Mouse (Mus musculus) megakaryocyte-erythroid progenitor cell, adult 5-6 weeks (primary cell): ENCODE results near the gene Socs2. TPM values are rescaled to one million over a fixed set of nuclear protein-coding genes. Genes with fewer than 3 reads are reported as not detected.

Source experiments
- ATAC-seq: replicated peaks from 2 replicates; pipeline ENCODE4 v1.8.0; 2016; ENCODE audit warnings: mild to moderate bottlenecking, inconsistent platforms; ENCODE audit not compliant: severe bottlenecking, poor library complexity, low FRiP score, low TSS enrichment
- total RNA-seq, 2 experiments: library from RNA; stranded (forward) in 1 of 2; stranded (reverse) in 1 of 2; fragments of 200-1000, 215-1000 nt in 1 of 2; fragments of >200 nt in 1 of 2; fragmentation: Nextera tagmentation in 1 of 2; gene quantifications; 2 replicates each; pipeline ENCODE4 v1.2.3; 2014 to 2017

Socs2 gene
- total RNA-seq (2014; fragmentation: Nextera tagmentation) = 0.59 and 2.4 TPM in 2 replicates
- total RNA-seq (2017) = 0.61 TPM in 1 of 2 replicates, not detected in the other

- peak; percentile 63 for ATAC-seq
Observed at GRCm38 (mm10) chr10:95416685-95417495, at the start of gene Socs2. TSS of gene Socs2 (minus strand) at chr10:95417180.

GRCm38 (mm10) chr10:95465485-95465896, 48.5 kb upstream of the Socs2 start:
- ATAC-seq = no peak

DNA sequence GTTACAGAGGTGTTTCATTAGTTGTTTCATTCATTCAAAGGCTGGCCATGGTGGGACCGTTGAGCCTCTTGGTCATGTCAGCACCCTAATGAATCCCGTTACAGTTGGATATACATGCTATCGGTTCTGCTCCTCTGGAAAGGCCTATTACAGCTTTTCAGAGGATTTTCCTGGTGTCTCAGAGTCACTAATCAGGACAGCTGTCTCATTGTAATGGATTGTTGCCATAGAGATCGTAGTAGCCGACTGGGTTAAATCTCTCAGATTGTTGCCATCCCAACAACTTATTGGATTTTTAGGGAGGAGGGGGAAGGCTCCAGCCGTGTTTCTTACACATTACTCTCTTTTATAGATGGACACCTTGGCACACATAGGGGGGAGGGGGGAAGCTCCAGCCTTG, 47.5 kb upstream of the Socs2 start:
- no peak for ATAC-seq

GRCm38 (mm10) chr10:95462231-95462630, 45.3 kb upstream of the Socs2 start:
- 0 out of 2 replicates have a peak, but pooled peaks have one; percentile 47 for ATAC-seq

- ATAC-seq = no peak
Observed at GRCm38 (mm10) chr10:95461053-95461553, 44.1 kb upstream of the Socs2 start.

DNA sequence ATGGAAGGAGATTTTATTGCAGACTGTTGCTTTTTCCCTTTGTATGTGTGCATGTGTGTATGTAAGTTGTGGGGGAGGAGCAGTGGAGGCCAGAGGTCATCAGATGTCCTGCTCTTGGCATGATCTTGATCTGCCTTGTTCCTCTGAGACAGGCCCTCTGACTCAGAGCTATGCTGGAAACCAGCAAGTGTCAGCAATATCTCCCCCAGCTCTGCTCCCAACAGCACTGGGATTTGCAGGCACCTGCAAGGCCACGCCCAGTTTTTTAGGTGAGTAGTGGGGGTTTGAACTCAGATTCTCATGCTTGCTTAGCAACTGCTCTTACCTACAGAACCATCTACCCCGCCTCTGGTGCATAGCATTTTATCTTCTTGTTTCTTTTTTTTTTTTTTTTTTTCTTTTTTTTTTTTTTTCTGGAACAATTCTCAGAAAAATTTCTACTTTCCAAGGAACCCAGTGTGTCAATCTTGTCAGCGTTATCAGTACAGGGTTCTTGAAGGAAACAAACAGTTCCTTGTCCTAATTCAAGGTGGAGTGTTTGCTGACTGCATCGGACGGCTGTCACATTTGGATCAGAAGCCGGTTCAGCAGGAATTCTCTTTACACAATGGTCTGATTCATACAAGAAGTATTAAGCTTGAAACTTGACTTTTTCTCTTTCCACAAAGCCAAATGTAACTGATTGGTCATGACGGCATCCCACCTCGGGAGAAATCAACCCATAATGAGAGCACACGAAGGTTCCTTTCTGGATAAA, 41.2 kb upstream of the Socs2 start:
- ATAC-seq = no peak

GRCm38 (mm10) chr10:95457367-95458049, 40.5 kb upstream of the Socs2 start:
- 0 out of 2 replicates have a peak, but pooled peaks have one; percentile 30 for ATAC-seq

- no peak for ATAC-seq
Observed at GRCm38 (mm10) chr10:95456103-95456502, 39.1 kb upstream of the Socs2 start.

DNA sequence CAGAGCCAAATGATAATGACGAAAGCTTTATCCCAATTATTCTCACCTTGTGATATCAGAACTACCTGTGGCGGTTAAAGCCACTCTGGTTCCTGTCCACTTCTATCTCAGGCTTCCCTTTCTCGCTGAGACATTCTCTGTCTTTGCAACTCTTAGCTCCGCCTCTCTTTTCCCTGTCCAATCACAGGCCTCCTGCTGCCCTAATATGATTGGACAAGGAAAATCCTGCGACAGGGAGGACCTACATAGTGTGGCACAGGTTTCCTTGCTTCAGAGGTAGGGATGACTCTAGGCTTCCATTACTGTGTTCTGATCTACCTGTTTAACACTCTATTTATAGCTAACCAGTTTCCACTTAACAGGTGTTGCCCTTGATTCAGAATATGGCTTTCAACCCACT, 36.3 kb upstream of the Socs2 start:
- ATAC-seq = no peak

GRCm38 (mm10) chr10:95449033-95449432, 32.1 kb upstream of the Socs2 start:
- ATAC-seq = no peak

DNA sequence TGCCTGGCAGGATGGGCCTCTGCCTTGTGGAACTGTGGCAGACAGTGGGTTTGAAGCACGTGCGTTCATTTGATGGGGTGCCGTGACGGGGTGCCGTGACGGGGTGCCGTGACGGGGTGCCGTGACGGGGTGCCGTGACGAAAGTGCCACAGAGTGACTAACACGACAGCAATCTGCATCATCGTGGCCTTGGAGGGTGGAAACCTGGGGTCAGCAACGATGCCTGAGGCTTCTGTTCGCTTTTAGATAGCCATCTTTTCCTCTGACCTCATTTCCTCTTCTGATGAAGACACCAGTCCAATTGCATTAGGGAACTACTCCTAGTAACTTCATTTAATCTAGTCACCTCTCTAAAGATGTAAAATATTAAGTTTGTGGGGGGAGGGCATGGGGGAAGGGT, 31.0 kb upstream of the Socs2 start:
- ATAC-seq = no peak

DNA sequence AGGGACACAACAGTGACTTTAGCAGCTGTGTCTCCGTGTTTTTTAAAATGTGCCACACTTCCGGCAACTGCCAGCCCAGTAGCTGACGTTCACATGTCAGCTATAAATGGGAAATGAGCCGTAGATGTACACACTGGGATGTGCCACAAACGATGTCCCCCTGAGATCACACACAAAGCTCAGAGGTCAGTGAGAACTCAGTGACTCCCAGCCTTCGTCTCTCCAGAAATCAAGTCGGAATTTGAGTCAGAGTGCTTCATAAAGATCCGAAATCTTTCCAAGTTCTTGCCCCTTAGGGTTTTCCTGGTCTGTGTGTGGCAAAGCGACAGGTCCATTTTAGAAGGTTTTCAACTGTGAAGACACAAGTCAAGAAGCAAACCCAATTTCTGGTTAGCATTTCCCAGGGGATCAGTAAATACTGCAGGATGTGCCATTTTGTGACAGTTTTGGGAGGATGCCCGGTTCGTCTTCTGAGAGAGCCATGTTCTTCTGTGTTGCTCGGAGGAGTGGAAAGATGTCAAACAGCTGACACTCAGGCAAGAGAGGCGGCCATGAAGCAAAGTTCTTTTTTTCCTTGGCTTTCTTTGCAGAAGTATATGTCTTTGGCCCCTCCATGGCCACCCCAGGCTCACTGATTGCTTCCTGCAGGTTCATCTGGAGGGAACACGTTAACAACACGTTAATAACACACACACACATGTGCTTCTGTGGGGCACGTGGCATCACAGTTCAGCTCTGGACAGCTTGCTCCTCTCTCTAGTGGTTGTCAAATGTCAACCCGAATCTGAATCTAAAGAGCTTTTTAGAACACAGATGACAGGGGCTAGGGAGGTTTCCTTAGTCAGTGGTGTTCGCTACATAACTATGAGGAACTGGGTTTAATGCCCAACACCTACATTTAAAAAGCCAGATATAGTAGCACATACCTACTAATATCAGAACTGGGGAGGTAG, 28.4 kb upstream of the Socs2 start:
- ATAC-seq = no peak

DNA sequence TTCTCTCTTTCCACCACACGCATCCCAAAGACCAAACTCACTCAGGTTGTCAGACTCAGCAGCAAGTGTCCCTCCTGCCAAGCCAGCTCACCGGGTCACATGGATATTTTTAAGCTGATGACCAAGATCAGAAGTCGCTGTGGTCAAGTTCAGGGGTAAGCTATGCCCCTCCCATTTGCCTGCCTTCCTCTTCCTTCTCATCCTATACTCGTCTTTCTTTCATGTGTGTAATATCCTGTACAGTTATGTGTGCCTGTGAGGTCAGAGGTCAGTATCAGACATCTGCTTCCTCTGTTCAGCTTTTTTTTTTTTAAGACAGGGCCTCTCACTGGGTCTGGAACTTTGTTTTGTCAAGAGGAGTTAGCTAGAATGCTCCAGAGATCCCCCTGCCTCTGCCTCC, 25.4 kb upstream of the Socs2 start:
- no peak for ATAC-seq

DNA sequence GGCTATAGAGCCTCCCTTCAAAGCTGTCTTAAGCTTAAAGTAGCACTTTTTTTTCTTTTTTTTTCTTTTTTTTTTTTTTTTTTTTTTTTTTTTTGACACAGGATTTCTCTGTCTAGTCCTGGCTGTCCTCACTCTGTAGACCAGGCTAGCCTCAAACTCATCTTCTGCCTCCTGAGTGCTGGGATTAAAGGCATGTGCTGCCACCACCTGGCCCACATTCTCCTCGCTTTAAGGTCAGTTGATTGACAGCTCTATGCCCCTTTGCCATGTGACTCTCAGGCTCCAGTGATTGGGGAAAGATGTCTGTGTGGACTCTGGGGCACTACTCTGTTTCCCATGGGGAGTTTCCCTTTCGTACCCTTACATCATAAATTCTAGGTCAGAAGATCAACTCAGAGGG, 23.6 kb upstream of the Socs2 start:
- no peak for ATAC-seq

- ATAC-seq = no peak
Observed at GRCm38 (mm10) chr10:95439718-95440339, 22.8 kb upstream of the Socs2 start.

GRCm38 (mm10) chr10:95438941-95439340, 22.0 kb upstream of the Socs2 start:
- ATAC-seq = no peak

- ATAC-seq = no peak
Observed at GRCm38 (mm10) chr10:95430271-95430670, 13.3 kb upstream of the Socs2 start.

- ATAC-seq = no peak
Observed at GRCm38 (mm10) chr10:95429111-95429510, 12.1 kb upstream of the Socs2 start.
